Mouse (Mus musculus) hindbrain, postnatal 0 days (tissue): ENCODE results near the gene Mrpl43. TPM values are rescaled to one million over a fixed set of nuclear protein-coding genes. Genes with fewer than 3 reads are reported as not detected.

Experiments used
- ATAC-seq: fragments of 200-750 bp; cut with Nextera tagmentation; 2 replicates; pipeline ENCODE4 v1.8.0; 2017; ENCODE audit warnings: mild to moderate bottlenecking, moderate TSS enrichment, moderate library complexity
- DNase-seq: peaks from one replicate; pipeline ENCODE4 v3.0.0-alpha.2; 2015; ENCODE audit warnings: low spot score
- H3K27ac ChIP-seq: fragments of 300-500 bp; sonication (generic); 2 replicates; pipeline ENCODE4 v1.5.1; 2014; ENCODE audit warnings: mild to moderate bottlenecking
- H3K27me3 ChIP-seq: fragments of 300-500 bp; sonication (generic); 2 replicates; pipeline ENCODE4 v1.6.1; 2014; ENCODE audit warnings: low read length, mixed read lengths; ENCODE audit not compliant: insufficient read depth
- H3K36me3 ChIP-seq: fragments of 300-500 bp; sonication (generic); 2 replicates; pipeline ENCODE4 v1.6.1; 2014; ENCODE audit warnings: low read length, mixed read lengths; ENCODE audit not compliant: insufficient read depth
- H3K4me1 ChIP-seq: fragments of 300-500 bp; sonication (generic); 2 replicates; pipeline ENCODE4 v1.6.1; 2014; ENCODE audit warnings: antibody characterized with exemption, low read length, mixed read lengths; ENCODE audit not compliant: insufficient read depth
- H3K4me2 ChIP-seq: fragments of 300-500 bp; sonication (generic); 2 replicates; pipeline ENCODE4 v1.6.1; 2014; ENCODE audit warnings: low read depth, mild to moderate bottlenecking, low read length, moderate library complexity, mixed read lengths
- H3K4me3 ChIP-seq: fragments of 300-500 bp; sonication (generic); 2 replicates; pipeline ENCODE4 v1.5.1; 2014; ENCODE audit warnings: low read length
- H3K9ac ChIP-seq: fragments of 300-500 bp; sonication (generic); replicated peaks from 2 replicates; pipeline ENCODE4 v1.6.1; 2014; ENCODE audit warnings: mild to moderate bottlenecking, low read length, moderate library complexity, mixed read lengths
- H3K9me3 ChIP-seq: fragments of 300-500 bp; sonication (generic); 2 replicates; pipeline ENCODE4 v1.6.1; 2016; ENCODE audit warnings: low read length, mixed read lengths
- CTCF ChIP-seq: IDR thresholded peaks from 2 replicates; pipeline ENCODE4 v1.5.1; 2016; ENCODE audit warnings: antibody characterized with exemption, control low read depth, low read depth
- WGBS: fragments of 180-500 bp; shearing (Covaris S2); extraction: QIAGEN DNeasy Blood & Tissue Kit; methylation state at CpG from one replicate; pipeline ENCODE4 v1.1.7; 2014; 5-methylcytosine and 5-hydroxymethylcytosine counted together
- polyA plus RNA-seq: library from polyadenylated mRNA; unstranded; fragments of >200 nt; fragmentation: Nextera tagmentation; extraction: Ambion mirVana; gene quantifications from 2 replicates; pipeline ENCODE4 v1.2.1, GENCODE M21; 2015
- total RNA-seq: library from RNA; depleted of rRNA; stranded (reverse); fragments of >200 nt; gene quantifications from 2 replicates; pipeline ENCODE4 v1.2.3, GENCODE M21; 2014; rRNA removed

Gene Mrpl43
- total and polyA plus RNA-seq, 2 experiments from 2014 or later, result 97.1 to 109 TPM

DNA sequence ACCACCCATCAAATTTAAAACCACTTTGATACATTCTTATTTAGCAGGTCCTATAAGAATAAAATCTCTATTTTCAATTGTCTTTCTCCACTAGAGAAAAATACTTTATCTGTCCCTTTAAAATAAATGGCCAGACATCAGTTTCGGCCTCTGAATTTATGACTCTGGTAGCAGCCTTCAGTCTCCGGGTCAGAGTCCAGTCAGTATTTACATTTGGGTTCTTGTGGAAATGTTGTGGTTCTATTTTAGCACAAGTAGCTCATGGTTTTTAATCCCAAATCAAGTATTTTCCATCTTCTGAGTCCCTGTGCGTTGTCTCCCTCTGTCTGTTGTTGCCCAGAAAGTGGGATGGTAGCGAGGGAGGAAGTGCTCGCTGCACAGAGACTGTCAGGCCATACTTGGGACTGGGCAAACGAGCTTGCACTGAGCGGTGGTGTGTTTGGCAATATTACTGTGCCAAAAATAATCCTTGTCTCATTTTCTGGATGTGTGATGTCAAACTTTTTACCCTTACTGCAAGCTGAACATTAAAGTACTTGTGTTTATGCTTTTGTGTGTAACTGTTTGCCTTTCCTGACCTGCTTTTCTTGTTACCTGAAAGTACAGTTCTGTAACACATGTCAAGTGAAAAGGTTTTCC is 23.6 kb downstream of the Mrpl43 start:
- H3K9me3 ChIP-seq, result no peaks in the 10 kb centered on the region
- no peak overlapping the region for H3K4me2 ChIP-seq
- no peak overlapping the region for H3K4me3 ChIP-seq
- WGBS, result 79% methylated on average over 7 of the region's 7 CpGs
- H3K4me1 ChIP-seq, result no peaks in the 10 kb centered on the region
- no peak for TF ChIP-seq CTCF
- H3K27ac ChIP-seq, result no peak overlapping the region
- DNase-seq (no peak), ATAC-seq (no peak)
- no peaks in the 10 kb centered on the region for H3K27me3 ChIP-seq
- no peak overlapping the region for H3K9ac ChIP-seq
- peaks cover 28% of the 10 kb centered on the region for H3K36me3 ChIP-seq

- no peak overlapping the region for H3K9ac ChIP-seq
- H3K36me3 ChIP-seq, result peaks cover 46% of the 10 kb centered on the region
- WGBS, result 94% methylated on average over 2 of the region's 2 CpGs
Measured at GRCm38 (mm10) chr19:44980787-44981186, 25.5 kb downstream of the Mrpl43 start.

DNA sequence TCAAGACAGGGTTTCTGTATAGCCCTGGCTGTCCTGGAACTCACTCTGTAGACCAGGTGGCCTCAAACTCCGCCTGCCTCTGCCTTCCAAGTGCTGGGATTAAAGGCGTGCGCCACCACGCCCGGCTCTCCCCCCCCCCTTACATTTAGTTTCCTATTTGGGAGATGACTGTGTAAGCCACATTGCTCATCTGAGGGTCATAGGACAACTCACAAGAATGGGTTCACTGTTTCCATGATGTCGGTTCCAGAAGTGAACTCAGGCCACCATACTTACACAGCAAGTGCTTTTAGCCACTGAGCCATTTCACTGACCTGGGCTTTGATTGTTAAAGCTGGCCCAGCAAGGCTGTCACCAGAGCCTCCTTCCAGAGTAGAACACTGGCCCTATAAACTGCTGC is 29.1 kb downstream of the Mrpl43 start:
- ATAC-seq, result no peak
- 94% methylated on average over 6 of the region's 6 CpGs for WGBS

More at GRCm38 (mm10) chr19:44980787-44981186, 25.5 kb downstream of the Mrpl43 start:
- no peak overlapping the region for H3K4me2 ChIP-seq
- H3K27ac ChIP-seq, result no peak overlapping the region
- no peaks in the 10 kb centered on the region for H3K9me3 ChIP-seq
- H3K27me3 ChIP-seq, result no peaks in the 10 kb centered on the region
- ATAC-seq (no peak), DNase-seq (no peak)
- no peak for TF ChIP-seq CTCF
- no peak overlapping the region for H3K4me3 ChIP-seq
- no peaks in the 10 kb centered on the region for H3K4me1 ChIP-seq

GRCm38 (mm10) chr19:44976636-44977035 is 29.6 kb downstream of the Mrpl43 start:
- WGBS, result 81% methylated on average over 6 of the region's 6 CpGs
- no peak for DNase-seq
- TF ChIP-seq CTCF, result no peak
- H3K27me3 ChIP-seq, result no peaks in the 10 kb centered on the region
- peaks cover 74% of the 10 kb centered on the region for H3K36me3 ChIP-seq
- H3K9me3 ChIP-seq, result no peaks in the 10 kb centered on the region
- H3K9ac ChIP-seq, result no peak overlapping the region
- no peak overlapping the region for H3K4me2 ChIP-seq
- H3K4me3 ChIP-seq, result no peak overlapping the region
- no peak overlapping the region for H3K27ac ChIP-seq
- no peaks in the 10 kb centered on the region for H3K4me1 ChIP-seq
- ATAC-seq, result no peak

More for the DNA sequence above, 29.1 kb downstream of the Mrpl43 start:
- DNase-seq, result no peak
- Histone ChIP-seq H3K4me1 (no peaks in the 10 kb centered on the region), H3K27me3 (no peaks in the 10 kb centered on the region), H3K36me3 (peaks cover 77% of the 10 kb centered on the region), H3K9me3 (no peaks in the 10 kb centered on the region), H3K27ac (no peak overlapping the region), H3K4me2 (no peak overlapping the region), H3K9ac (no peak overlapping the region), H3K4me3 (no peak overlapping the region)
- no peak for TF ChIP-seq CTCF

DNA sequence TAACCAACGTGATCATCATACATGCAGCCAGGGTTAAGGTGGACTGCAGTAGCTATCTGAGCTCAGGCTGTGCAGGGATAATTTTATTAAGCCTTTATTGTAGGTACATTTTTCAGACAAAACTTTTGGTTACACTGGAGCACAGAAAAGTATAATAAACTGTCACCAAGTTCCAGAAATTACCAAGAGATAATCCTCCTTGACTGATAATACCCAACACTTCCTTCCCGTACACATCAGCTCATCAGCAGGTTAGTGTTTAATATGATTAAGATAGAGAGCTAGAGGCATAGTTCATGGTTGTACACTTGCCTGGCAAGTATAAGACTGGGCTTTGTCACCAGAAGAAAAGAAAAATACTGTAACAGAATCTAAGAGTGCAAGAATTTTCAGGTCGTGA is 37.9 kb downstream of the Mrpl43 start:
- no peak overlapping the region for H3K9ac ChIP-seq
- no peak overlapping the region for H3K4me3 ChIP-seq
- H3K27ac ChIP-seq, result no peak overlapping the region
- DNase-seq, result no peak
- H3K4me2 ChIP-seq, result no peak overlapping the region
- H3K4me1 ChIP-seq, result no peaks in the 10 kb centered on the region
- WGBS, result 93% methylated on average over 3 of the region's 3 CpGs
- H3K36me3 ChIP-seq, result peaks cover 57% of the 10 kb centered on the region
- no peak for TF ChIP-seq CTCF
- H3K27me3 ChIP-seq, result no peaks in the 10 kb centered on the region
- ATAC-seq, result no peak
- no peaks in the 10 kb centered on the region for H3K9me3 ChIP-seq

DNA sequence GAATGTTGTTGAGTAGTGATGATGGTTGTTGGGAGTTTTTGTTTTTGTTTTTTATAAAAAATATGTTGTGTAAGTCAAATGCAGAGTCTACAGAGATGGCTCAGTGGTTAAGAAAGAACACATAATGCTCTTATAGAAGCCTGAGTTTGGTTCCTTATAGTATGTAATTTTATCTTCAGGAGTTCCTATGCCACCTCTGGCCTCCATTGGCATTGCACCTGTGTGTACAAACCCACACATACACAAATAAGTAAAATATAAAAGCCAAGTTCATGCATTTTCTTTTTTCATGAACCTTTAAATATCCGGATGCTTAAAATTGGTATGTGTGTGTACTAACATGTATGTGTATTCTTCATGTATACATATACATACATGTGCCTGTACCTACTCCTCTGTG is 40.3 kb downstream of the Mrpl43 start:
- ATAC-seq, result no peak
- 94% methylated on average over 1 of the region's 1 CpGs for WGBS

GRCm38 (mm10) chr19:44959633-44960032 is 46.6 kb downstream of the Mrpl43 start:
- Histone ChIP-seq H3K27ac (no peak overlapping the region), H3K4me2 (no peak overlapping the region), H3K4me1 (no peaks in the 10 kb centered on the region), H3K36me3 (peaks cover 62% of the 10 kb centered on the region), H3K4me3 (no peak overlapping the region), H3K9ac (no peak overlapping the region), H3K27me3 (no peaks in the 10 kb centered on the region), H3K9me3 (no peaks in the 10 kb centered on the region)
- 100% methylated on average over 2 of the region's 2 CpGs for WGBS
- DNase-seq (no peak), ATAC-seq (no peak)
- TF ChIP-seq CTCF, result no peak

More for the DNA sequence above, 40.3 kb downstream of the Mrpl43 start:
- Histone ChIP-seq H3K27ac (no peak overlapping the region), H3K27me3 (no peaks in the 10 kb centered on the region), H3K4me1 (no peaks in the 10 kb centered on the region), H3K36me3 (peaks cover 53% of the 10 kb centered on the region; the same call in 1 of the 2 replicates), H3K4me3 (no peak overlapping the region), H3K9ac (no peak overlapping the region), H3K9me3 (no peaks in the 10 kb centered on the region), H3K4me2 (no peak overlapping the region)
- TF ChIP-seq CTCF, result no peak
- DNase-seq, result no peak

Other genes starting within 250 kb of the Mrpl43 start
- gene Slf2, start 75.3 kb downstream of the Mrpl43 start, total RNA-seq, result 24.6 and 25.0 TPM in 2 replicates
- gene Slf2, start 75.3 kb downstream of the Mrpl43 start, polyA plus RNA-seq, result 18.3 and 22.3 TPM in 2 replicates
- 66.9 and 81.0 TPM in 2 replicates for gene Sema4g, start 17.3 kb downstream of the Mrpl43 start, total RNA-seq
- 14.2 and 15.7 TPM in 2 replicates for gene Sema4g, start 17.3 kb downstream of the Mrpl43 start, polyA plus RNA-seq
- gene Twnk, start 779 bp downstream of the Mrpl43 start, total RNA-seq, result 7.5 and 8.6 TPM in 2 replicates
- 8.2 and 8.5 TPM in 2 replicates for gene Twnk, start 779 bp downstream of the Mrpl43 start, polyA plus RNA-seq
- gene Lzts2, start 8.0 kb upstream of the Mrpl43 start, total RNA-seq, result 44.1 and 44.7 TPM in 2 replicates
- gene Lzts2, start 8.0 kb upstream of the Mrpl43 start, polyA plus RNA-seq, result 16.4 and 17.0 TPM in 2 replicates
- 4.8 and 7.7 TPM in 2 replicates for gene Pdzd7, start 39.3 kb upstream of the Mrpl43 start, total RNA-seq
- 1.9 and 2.5 TPM in 2 replicates for gene Pdzd7, start 39.3 kb upstream of the Mrpl43 start, polyA plus RNA-seq
- 63.9 and 76.9 TPM in 2 replicates for gene Sfxn3, start 41.1 kb upstream of the Mrpl43 start, total RNA-seq
- gene Sfxn3, start 41.1 kb upstream of the Mrpl43 start, polyA plus RNA-seq, result 64.4 and 77.3 TPM in 2 replicates
- 1.7 and 2.8 TPM in 2 replicates for gene Kazald1, start 68.8 kb upstream of the Mrpl43 start, total RNA-seq
- gene Kazald1, start 68.8 kb upstream of the Mrpl43 start, polyA plus RNA-seq, result 2.6 and 3.2 TPM in 2 replicates
- gene Tlx1, start 144.2 kb upstream of the Mrpl43 start, total RNA-seq, result 0.61 and 1.2 TPM in 2 replicates
- 0.61 and 0.93 TPM in 2 replicates for gene Tlx1, start 144.2 kb upstream of the Mrpl43 start, polyA plus RNA-seq
- 27.0 and 32.2 TPM in 2 replicates for gene Lbx1, start 229.4 kb upstream of the Mrpl43 start, total RNA-seq
- gene Lbx1, start 229.4 kb upstream of the Mrpl43 start, polyA plus RNA-seq, result 9.2 and 9.6 TPM in 2 replicates